Mouse (Mus musculus) limb, embryonic 14.5 days (tissue): ENCODE results near the gene Gcsh. TPM values are rescaled to one million over a fixed set of nuclear protein-coding genes. Genes with fewer than 3 reads are reported as not detected.

ENCODE experiments used
- ATAC-seq: fragments of 200-750 bp; cut with Nextera tagmentation; 2 replicates; pipeline ENCODE4 v1.8.0; 2017; ENCODE audit warnings: low read depth, moderate number of reproducible peaks, moderate TSS enrichment; ENCODE audit not compliant: low FRiP score
- DNase-seq: peaks from one replicate; pipeline ENCODE4 v3.0.0-alpha.2; 2015; ENCODE audit warnings: low spot score
- H3K27ac ChIP-seq: fragments of 300-500 bp; sonication (generic); replicated peaks from 2 replicates; pipeline ENCODE4 v1.5.1; 2014; ENCODE audit warnings: low read depth, mild to moderate bottlenecking, low read length, moderate library complexity, mixed read lengths
- H3K27me3 ChIP-seq: fragments of 300-500 bp; sonication (generic); 2 replicates; pipeline ENCODE4 v1.6.1; 2014; ENCODE audit warnings: low read length, mixed read lengths; ENCODE audit not compliant: control insufficient read depth, insufficient read depth
- H3K36me3 ChIP-seq: fragments of 300-500 bp; sonication (generic); 2 replicates; pipeline ENCODE4 v1.6.1; 2014; ENCODE audit warnings: mild to moderate bottlenecking, low read length, moderate library complexity, mixed read lengths; ENCODE audit not compliant: control insufficient read depth, insufficient read depth
- H3K4me1 ChIP-seq: fragments of 300-500 bp; sonication (generic); 2 replicates; pipeline ENCODE4 v1.6.1; 2014; ENCODE audit warnings: antibody characterized with exemption, low read length, mixed read lengths; ENCODE audit not compliant: control insufficient read depth, insufficient read depth
- H3K4me2 ChIP-seq: fragments of 300-500 bp; sonication (generic); replicated peaks from 2 replicates; pipeline ENCODE4 v1.6.1; 2014; ENCODE audit warnings: low read depth, mild to moderate bottlenecking, low read length, moderate library complexity; ENCODE audit not compliant: severe bottlenecking
- H3K4me3 ChIP-seq: fragments of 300-500 bp; sonication (generic); replicated peaks from 2 replicates; pipeline ENCODE4 v1.5.1; 2014; ENCODE audit warnings: low read length
- H3K9ac ChIP-seq: fragments of 300-500 bp; sonication (generic); 2 replicates; pipeline ENCODE4 v1.6.1; 2014; ENCODE audit warnings: mild to moderate bottlenecking, low read depth, low read length, moderate library complexity; ENCODE audit not compliant: severe bottlenecking
- H3K9me3 ChIP-seq: fragments of 300-500 bp; sonication (generic); 2 replicates; pipeline ENCODE4 v1.6.1; 2016; ENCODE audit warnings: low read length; ENCODE audit not compliant: control insufficient read depth
- POLR2A ChIP-seq: fragments of 200-500 bp; IDR thresholded peaks from 2 replicates; pipeline ENCODE4 v1.8.0; 2012; ENCODE audit warnings: inconsistent platforms, mild to moderate bottlenecking, moderate library complexity, borderline replicate concordance; ENCODE audit not compliant: insufficient read depth, insufficient read length; ENCODE audit errors: extremely low read depth
- WGBS: fragments of 180-500 bp; shearing (Covaris S2); extraction: QIAGEN DNeasy Blood & Tissue Kit; methylation state at CpG from one replicate; pipeline ENCODE4 v1.1.7; 2014; 5-methylcytosine and 5-hydroxymethylcytosine counted together
- polyA plus RNA-seq, 2 experiments: library from polyadenylated mRNA; depleted of rRNA in 1 of 2; stranded (reverse) in 1 of 2; unstranded in 1 of 2; fragments of >200 nt; fragmentation: Nextera tagmentation in 1 of 2; extraction: Ambion mirVana in 1 of 2; gene quantifications; 2 replicates each; pipeline versions ENCODE4 v1.2.1 to v1.2.3; 2012 to 2014

Gcsh gene
- polyA plus RNA-seq, 2 experiments = 68.2 to 122 TPM

GRCm38 (mm10) chr8:117031476-117031875 lies 38.1 kb upstream of the Gcsh start:
- no peak overlapping the region for H3K4me3 ChIP-seq
- no peaks in the 10 kb centered on the region for H3K9me3 ChIP-seq
- H3K36me3 ChIP-seq = no peaks in the 10 kb centered on the region
- DNase-seq (no peak), ATAC-seq (no peak)
- no peaks in the 10 kb centered on the region for H3K4me1 ChIP-seq
- 64% methylated on average over 6 of the region's 6 CpGs for WGBS
- no peak overlapping the region for H3K9ac ChIP-seq
- no peaks in the 10 kb centered on the region for H3K27me3 ChIP-seq
- no peak for TF ChIP-seq POLR2A
- H3K27ac ChIP-seq = no peak overlapping the region
- no peak overlapping the region for H3K4me2 ChIP-seq

- no peaks in the 10 kb centered on the region for H3K4me1 ChIP-seq
- WGBS = 92% methylated on average over 10 of the region's 10 CpGs
- no peak overlapping the region for H3K4me2 ChIP-seq
- no peaks in the 10 kb centered on the region for H3K27me3 ChIP-seq
- no peak overlapping the region for H3K4me3 ChIP-seq
- H3K36me3 ChIP-seq = no peaks in the 10 kb centered on the region
- no peak for ATAC-seq
- no peak for TF ChIP-seq POLR2A
- H3K9ac ChIP-seq = no peak overlapping the region
- H3K27ac ChIP-seq = no peak overlapping the region
- no peak for DNase-seq
- no peaks in the 10 kb centered on the region for H3K9me3 ChIP-seq
Measured at GRCm38 (mm10) chr8:117028686-117029085, 35.3 kb upstream of the Gcsh start.

- DNase-seq = no peak
- Histone ChIP-seq H3K4me3 (no peak overlapping the region), H3K4me2 (no peak overlapping the region)
Measured at GRCm38 (mm10) chr8:117027601-117028000, 34.3 kb upstream of the Gcsh start.

GRCm38 (mm10) chr8:117022297-117022993 lies 29.1 kb upstream of the Gcsh start:
- ATAC-seq = no peak
- 73% methylated on average over 1 of the region's 1 CpGs for WGBS
- no peak overlapping the region for H3K4me3 ChIP-seq
- no peak overlapping the region for H3K27ac ChIP-seq
- no peaks in the 10 kb centered on the region for H3K27me3 ChIP-seq
- H3K9ac ChIP-seq = no peak overlapping the region
- no peak for TF ChIP-seq POLR2A
- H3K36me3 ChIP-seq = no peaks in the 10 kb centered on the region
- no peak for DNase-seq
- H3K4me2 ChIP-seq = no peak overlapping the region
- H3K9me3 ChIP-seq = no peaks in the 10 kb centered on the region
- no peaks in the 10 kb centered on the region for H3K4me1 ChIP-seq

More at GRCm38 (mm10) chr8:117027601-117028000, 34.3 kb upstream of the Gcsh start:
- ATAC-seq = no peak
- H3K36me3 ChIP-seq = no peaks in the 10 kb centered on the region
- WGBS = 84% methylated on average over 5 of the region's 5 CpGs
- no peak for TF ChIP-seq POLR2A
- no peaks in the 10 kb centered on the region for H3K27me3 ChIP-seq
- H3K9me3 ChIP-seq = no peaks in the 10 kb centered on the region
- no peak overlapping the region for H3K9ac ChIP-seq
- H3K27ac ChIP-seq = no peak overlapping the region
- no peaks in the 10 kb centered on the region for H3K4me1 ChIP-seq

GRCm38 (mm10) chr8:117019323-117020275 lies 26.3 kb upstream of the Gcsh start:
- 73% methylated on average over 18 of the region's 18 CpGs for WGBS

More at GRCm38 (mm10) chr8:117019323-117020275, 26.3 kb upstream of the Gcsh start:
- TF ChIP-seq POLR2A = no peak
- Histone ChIP-seq H3K4me2 (no peak overlapping the region), H3K9me3 (no peaks in the 10 kb centered on the region), H3K27me3 (no peaks in the 10 kb centered on the region), H3K36me3 (no peaks in the 10 kb centered on the region), H3K27ac (no peak overlapping the region), H3K4me3 (no peak overlapping the region), H3K4me1 (no peaks in the 10 kb centered on the region), H3K9ac (no peak overlapping the region)
- DNase-seq (peak; percentile 57), ATAC-seq (no peak)
